Mouse (Mus musculus) lung, embryonic 14.5 days (tissue): ENCODE data around the gene Vmn1r228. TPM values are rescaled to one million over a fixed set of nuclear protein-coding genes. Genes with fewer than 3 reads are reported as not detected.

ENCODE experiments used
- ATAC-seq: fragments of 200-750 bp; cut with Nextera tagmentation; 2 replicates; pipeline ENCODE4 v1.8.0; 2017; ENCODE audit warnings: mild to moderate bottlenecking, moderate TSS enrichment, moderate library complexity; ENCODE audit not compliant: insufficient read depth
- DNase-seq: peaks from one replicate; pipeline ENCODE4 v3.0.0-alpha.2; 2015
- H3K27ac ChIP-seq: fragments of 300-500 bp; sonication (generic); 2 replicates; pipeline ENCODE4 v1.5.1; 2014; ENCODE audit warnings: low read depth, mild to moderate bottlenecking, moderate library complexity
- H3K27me3 ChIP-seq: fragments of 300-500 bp; sonication (generic); 2 replicates; pipeline ENCODE4 v1.6.1; 2014; ENCODE audit warnings: low read length, control low read depth; ENCODE audit not compliant: insufficient read depth
- H3K36me3 ChIP-seq: fragments of 300-500 bp; sonication (generic); 2 replicates; pipeline ENCODE4 v1.6.1; 2014; ENCODE audit warnings: control low read depth; ENCODE audit not compliant: insufficient read depth
- H3K4me1 ChIP-seq: fragments of 300-500 bp; sonication (generic); 2 replicates; pipeline ENCODE4 v1.6.1; 2014; ENCODE audit warnings: antibody characterized with exemption, control low read depth; ENCODE audit not compliant: insufficient read depth
- H3K4me2 ChIP-seq: fragments of 300-500 bp; sonication (generic); 2 replicates; pipeline ENCODE4 v1.6.1; 2014; ENCODE audit warnings: mild to moderate bottlenecking
- H3K4me3 ChIP-seq: fragments of 300-500 bp; sonication (generic); 2 replicates; pipeline ENCODE4 v1.5.1; 2014; ENCODE audit warnings: low read depth, low read length
- H3K9ac ChIP-seq: fragments of 300-500 bp; sonication (generic); 2 replicates; pipeline ENCODE4 v1.6.1; 2014
- H3K9me3 ChIP-seq: fragments of 300-500 bp; sonication (generic); 2 replicates; pipeline ENCODE4 v1.6.1; 2016; ENCODE audit warnings: low read depth, low read length, control low read depth
- CTCF ChIP-seq: IDR thresholded peaks from 2 replicates; pipeline ENCODE4 v1.5.1; 2016; ENCODE audit warnings: antibody characterized with exemption, low read depth
- WGBS: fragments of 180-500 bp; shearing (Covaris S2); extraction: QIAGEN DNeasy Blood & Tissue Kit; methylation state at CpG from one replicate; pipeline ENCODE4 v1.1.7; 2014; 5-methylcytosine and 5-hydroxymethylcytosine counted together
- polyA plus RNA-seq: library from polyadenylated mRNA; unstranded; fragments of >200 nt; fragmentation: Nextera tagmentation; extraction: Ambion mirVana; gene quantifications from 2 replicates; pipeline ENCODE4 v1.2.1, GENCODE M21; 2014

The Vmn1r228 gene
- not detected in 2 replicates for polyA plus RNA-seq

- TF ChIP-seq CTCF, result no peak
- Histone ChIP-seq H3K9me3 (no peaks in the 10 kb centered on the region; the same call in 1 of the 2 replicates), H3K27ac (no peak within 1 kb of the TSS), H3K36me3 (no peaks in the 10 kb centered on the region), H3K4me2 (no peak within 1 kb of the TSS), H3K4me1 (no peaks in the 10 kb centered on the region), H3K4me3 (no peak within 1 kb of the TSS), H3K9ac (no peak within 1 kb of the TSS), H3K27me3 (no peaks in the 10 kb centered on the region)
- no peak for DNase-seq
- ATAC-seq, result no peak
Observed at GRCm38 (mm10) chr17:20786057-20786456, at the start of gene Vmn1r228. TSS of gene Vmn1r228 (minus strand) at chr17:20786157.

- H3K9ac ChIP-seq, result no peak within 1 kb of the TSS
- no peaks in the 10 kb centered on the region for H3K4me1 ChIP-seq
- H3K4me3 ChIP-seq, result no peak within 1 kb of the TSS
- no peak within 1 kb of the TSS for H3K4me2 ChIP-seq
- no peak within 1 kb of the TSS for H3K27ac ChIP-seq
- ATAC-seq (no peak), DNase-seq (no peak)
- H3K27me3 ChIP-seq, result no peaks in the 10 kb centered on the region
- H3K9me3 ChIP-seq, result no peaks in the 10 kb centered on the region
- no peak for TF ChIP-seq CTCF
- WGBS, result 62% methylated on average over 1 of the region's 1 CpGs
- no peaks in the 10 kb centered on the region for H3K36me3 ChIP-seq
Observed at GRCm38 (mm10) chr17:20811255-20811654, 25.3 kb upstream of the Vmn1r228 start, which contains the start of gene Vmn1r229. TSS of gene Vmn1r229 (plus strand) at chr17:20811555.

GRCm38 (mm10) chr17:20729543-20729942 lies 56.4 kb downstream of the Vmn1r228 start, which contains the start of gene Vmn1r227:
TSS of gene Vmn1r227 (plus strand) at chr17:20729843.
- ATAC-seq (no peak), DNase-seq (no peak)
- H3K9me3 ChIP-seq, result no peaks in the 10 kb centered on the region
- no peaks in the 10 kb centered on the region for H3K4me1 ChIP-seq
- H3K9ac ChIP-seq, result no peak within 1 kb of the TSS
- H3K27ac ChIP-seq, result no peak within 1 kb of the TSS
- no peak within 1 kb of the TSS for H3K4me2 ChIP-seq
- no peaks in the 10 kb centered on the region for H3K27me3 ChIP-seq
- no peak within 1 kb of the TSS for H3K4me3 ChIP-seq
- no peak for TF ChIP-seq CTCF
- H3K36me3 ChIP-seq, result no peaks in the 10 kb centered on the region
- 23% methylated on average over 1 of the region's 1 CpGs for WGBS

Other genes starting within 250 kb of the Vmn1r228 start
- gene Vmn2r109, start 221.4 kb downstream of the Vmn1r228 start, polyA plus RNA-seq, result not detected in 2 replicates
- 0.04 and 0.05 TPM in 2 replicates for gene Vmn2r110, start 189.7 kb downstream of the Vmn1r228 start, polyA plus RNA-seq
- not detected in 2 replicates for gene Fpr-rs3, start 161.3 kb downstream of the Vmn1r228 start, polyA plus RNA-seq
- not detected in 2 replicates for gene Vmn1r226, start 103.3 kb downstream of the Vmn1r228 start, polyA plus RNA-seq
- gene Vmn1r227, start 56.3 kb downstream of the Vmn1r228 start, polyA plus RNA-seq, result not detected in 2 replicates
- not detected in 2 replicates for gene Vmn1r229, start 25.4 kb upstream of the Vmn1r228 start, polyA plus RNA-seq
- not detected in 2 replicates for gene Vmn1r230, start 54.3 kb upstream of the Vmn1r228 start, polyA plus RNA-seq
- gene Vmn1r231, start 118.9 kb upstream of the Vmn1r228 start, polyA plus RNA-seq, result not detected in 2 replicates
- gene Vmn1r232, start 133.6 kb upstream of the Vmn1r228 start, polyA plus RNA-seq, result not detected in 2 replicates
- 431 and 435 TPM in 2 replicates for gene Ppp2r1a, start 159.2 kb upstream of the Vmn1r228 start, polyA plus RNA-seq
- gene Vmn1r233, start 210.3 kb upstream of the Vmn1r228 start, polyA plus RNA-seq, result not detected in 2 replicates
- 15.8 and 16.2 TPM in 2 replicates for gene Zfp160, start 222.7 kb upstream of the Vmn1r228 start, polyA plus RNA-seq